Mouse (Mus musculus) heart, embryonic 15.5 days (tissue): ENCODE results near the gene Gm14296. TPM values are rescaled to one million over a fixed set of nuclear protein-coding genes. Genes with fewer than 3 reads are reported as not detected.
"Not testable (repeated sequence)": the region's sequence is repeated elsewhere in the genome, so short reads cannot be mapped to it uniquely, and the experiment has no call there.

Experiments
- ATAC-seq: fragments of 200-750 bp; cut with Nextera tagmentation; replicated peaks from 2 replicates; pipeline ENCODE4 v1.8.0; 2017; ENCODE audit warnings: low read depth, moderate TSS enrichment; ENCODE audit not compliant: insufficient number of reproducible peaks, insufficient read depth, low FRiP score
- H3K27ac ChIP-seq: fragments of 300-500 bp; sonication (generic); 2 replicates; pipeline ENCODE4 v1.5.1; 2015; ENCODE audit warnings: mild to moderate bottlenecking, inconsistent platforms
- H3K27me3 ChIP-seq: fragments of 300-500 bp; sonication (generic); 2 replicates; pipeline ENCODE4 v1.6.1; 2015; ENCODE audit warnings: inconsistent platforms
- H3K36me3 ChIP-seq: fragments of 300-500 bp; sonication (generic); 2 replicates; pipeline ENCODE4 v1.6.1; 2015; ENCODE audit warnings: mild to moderate bottlenecking, inconsistent platforms
- H3K4me1 ChIP-seq: fragments of 300-500 bp; sonication (generic); replicated peaks from 2 replicates; pipeline ENCODE4 v1.6.1; 2015; ENCODE audit warnings: inconsistent platforms
- H3K4me2 ChIP-seq: fragments of 300-500 bp; sonication (generic); 2 replicates; pipeline ENCODE4 v1.6.1; 2015; ENCODE audit warnings: inconsistent platforms, mild to moderate bottlenecking, moderate library complexity
- H3K4me3 ChIP-seq: fragments of 300-500 bp; sonication (generic); 2 replicates; pipeline ENCODE4 v1.5.1; 2015; ENCODE audit warnings: mild to moderate bottlenecking, inconsistent platforms
- H3K9ac ChIP-seq: fragments of 300-500 bp; sonication (generic); 2 replicates; pipeline ENCODE4 v1.6.1; 2015; ENCODE audit warnings: mild to moderate bottlenecking, inconsistent platforms
- H3K9me3 ChIP-seq: fragments of 300-500 bp; sonication (generic); replicated peaks from 2 replicates; pipeline ENCODE4 v1.6.1; 2016; ENCODE audit warnings: inconsistent platforms
- WGBS: fragments of 180-500 bp; shearing (Covaris S2); methylation state at CpG from one replicate; pipeline ENCODE4 v1.1.7; 2015; ENCODE audit warnings: mixed read lengths; 5-methylcytosine and 5-hydroxymethylcytosine counted together
- polyA plus RNA-seq: library from polyadenylated mRNA; unstranded; fragments of >200 nt; fragmentation: Nextera tagmentation; extraction: Ambion mirVana; gene quantifications from 2 replicates; pipeline ENCODE4 v1.2.1, GENCODE M21; 2015

Gene Gm14296
- polyA plus RNA-seq, result 4.6 and 8.3 TPM in 2 replicates

DNA sequence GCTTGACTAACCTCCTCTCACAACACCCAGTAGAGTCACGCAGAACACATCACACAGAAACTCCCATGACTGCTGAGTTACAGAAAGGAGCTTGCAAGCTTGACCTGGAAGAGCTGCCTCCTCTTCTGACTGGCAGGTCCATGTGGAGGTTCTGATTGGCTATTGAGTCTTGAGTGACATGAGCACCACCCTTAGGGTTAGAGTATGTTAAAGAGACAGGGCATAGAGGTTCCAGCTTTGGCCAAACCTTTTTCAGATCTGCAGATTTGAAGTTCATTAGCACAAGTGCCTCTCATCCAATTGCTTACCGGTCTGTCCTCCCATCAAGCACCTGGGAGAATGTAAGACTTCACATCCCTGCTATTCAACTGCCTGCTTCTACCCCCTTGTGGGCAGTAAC lies at the start of gene Gm14296:
Gene Gm14296, minus strand, starts transcription at position 101 of the 400 bp plus-strand sequence.
- H3K4me1 ChIP-seq, result not testable (repeated sequence)
- WGBS, result no CpG with 5 or more reads among the region's 2 CpGs

DNA sequence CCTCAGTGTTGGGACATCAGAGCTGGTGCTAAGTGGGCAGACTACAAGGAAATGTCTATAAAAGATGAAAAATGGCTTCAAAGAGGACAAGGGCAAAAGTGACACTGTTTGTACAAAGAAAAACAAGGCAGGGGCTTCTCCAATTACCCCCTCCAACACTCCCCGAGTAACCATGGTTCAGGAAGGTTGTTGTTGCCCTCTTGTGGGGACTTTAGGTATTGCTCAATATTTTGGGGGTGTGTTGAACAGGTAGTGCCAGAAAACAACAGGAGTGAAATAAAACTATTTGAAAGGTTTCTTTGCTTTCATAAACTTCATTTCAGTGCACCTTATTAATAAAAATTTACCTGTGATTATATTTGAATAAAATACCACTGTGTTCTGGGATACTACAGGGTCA lies 22.1 kb downstream of the Gm14296 start:
- not testable (repeated sequence) for H3K27me3 ChIP-seq, H3K27ac ChIP-seq, H3K4me2 ChIP-seq, H3K4me3 ChIP-seq, H3K9me3 ChIP-seq, H3K4me1 ChIP-seq, ATAC-seq, H3K9ac ChIP-seq, H3K36me3 ChIP-seq
- WGBS, result no CpG with 5 or more reads among the region's 1 CpGs

More for the DNA sequence above, at the start of gene Gm14296:
- not testable (repeated sequence) for H3K27me3 ChIP-seq, H3K36me3 ChIP-seq, H3K9me3 ChIP-seq, H3K27ac ChIP-seq, H3K4me2 ChIP-seq, H3K4me3 ChIP-seq, H3K9ac ChIP-seq, ATAC-seq

Other genes with a start within 250 kb of the Gm14296 start
- gene Gm14305, start 219.5 kb downstream of the Gm14296 start, polyA plus RNA-seq, result 20.1 and 21.7 TPM in 2 replicates
- gene Gm14295, start 129.2 kb downstream of the Gm14296 start, polyA plus RNA-seq, result 11.1 and 12.1 TPM in 2 replicates
- not detected in 2 replicates for gene Gm14408, start 96.7 kb downstream of the Gm14296 start, polyA plus RNA-seq
- gene Gm14419, start 73.1 kb upstream of the Gm14296 start, polyA plus RNA-seq, result 8.3 and 9.9 TPM in 2 replicates
- gene Gm14401, start 146.5 kb upstream of the Gm14296 start, polyA plus RNA-seq, result 0.23 TPM in 1 of 2 replicates, not detected in the other